Mouse (Mus musculus): ENCODE measurements around the gene Pitpnb.

DNA sequence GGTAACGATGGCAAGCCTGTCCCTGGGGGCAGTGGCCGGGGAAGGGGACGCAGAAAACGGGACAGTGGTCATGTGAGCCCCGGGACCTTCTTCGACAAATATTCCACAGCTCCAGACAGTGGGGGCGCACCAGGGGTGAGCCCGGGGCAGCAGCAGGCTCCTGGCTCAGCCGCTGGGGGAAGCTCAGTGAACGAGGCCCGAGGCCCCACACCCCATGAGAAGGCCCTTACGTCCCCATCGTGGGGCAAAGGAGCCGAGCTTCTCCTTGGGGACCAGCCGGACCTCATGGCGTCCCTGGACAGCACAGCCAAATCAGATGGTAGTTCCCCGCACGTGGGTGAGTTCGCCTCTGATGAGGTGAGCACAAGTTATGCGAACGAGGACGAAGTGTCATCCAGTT, 90.3 kb downstream of the Pitpnb start:
- TF ChIP-seq CTCF (IDR thresholded peaks at IDR 0.05; ENCODE audit: low read depth) (no peak), EP300 (optimal IDR thresholded peaks at IDR 0.05) (no peak)

All from stomach, postnatal 0 days (tissue).